Mouse (Mus musculus): Measurements from ENCODE around the gene Apba2. TPM values are rescaled to one million over a fixed set of nuclear protein-coding genes. Genes with fewer than 3 reads are reported as not detected.

Apba2 gene
- total RNA-seq, 2 experiments from 2014 or later, result not detected

GRCm38 (mm10) chr7:64648947-64649607 lies 147.6 kb downstream of the Apba2 start:
- no peak for ATAC-seq (ENCODE audit: poor library complexity, severe bottlenecking)

- no peak for ATAC-seq (ENCODE audit: poor library complexity, severe bottlenecking)
Observed at GRCm38 (mm10) chr7:64651963-64652362, 150.5 kb downstream of the Apba2 start.

GRCm38 (mm10) chr7:64656787-64657186 lies 155.3 kb downstream of the Apba2 start:
- no peak for ATAC-seq (ENCODE audit: poor library complexity, severe bottlenecking)

GRCm38 (mm10) chr7:64658914-64659313 lies 157.4 kb downstream of the Apba2 start:
- no peak for ATAC-seq (ENCODE audit: poor library complexity, severe bottlenecking)

- no peak for ATAC-seq (ENCODE audit: poor library complexity, severe bottlenecking)
Observed at GRCm38 (mm10) chr7:64659328-64659727, 157.8 kb downstream of the Apba2 start.

- ATAC-seq (ENCODE audit: poor library complexity, severe bottlenecking), result no peak
Observed at GRCm38 (mm10) chr7:64662506-64662905, 161.0 kb downstream of the Apba2 start.

- ATAC-seq (ENCODE audit: poor library complexity, severe bottlenecking), result no peak
Observed at GRCm38 (mm10) chr7:64663600-64663999, 162.1 kb downstream of the Apba2 start.

- no peak for ATAC-seq (ENCODE audit: poor library complexity, severe bottlenecking)
Observed at GRCm38 (mm10) chr7:64665120-64665519, 163.6 kb downstream of the Apba2 start.

- no peak for ATAC-seq (ENCODE audit: poor library complexity, severe bottlenecking)
Observed at GRCm38 (mm10) chr7:64665716-64666298, 164.3 kb downstream of the Apba2 start.

- no peak for ATAC-seq (ENCODE audit: poor library complexity, severe bottlenecking)
Observed at GRCm38 (mm10) chr7:64667959-64668358, 166.5 kb downstream of the Apba2 start.

- ATAC-seq (ENCODE audit: poor library complexity, severe bottlenecking), result no peak
Observed at GRCm38 (mm10) chr7:64679771-64680479, 178.4 kb downstream of the Apba2 start.

GRCm38 (mm10) chr7:64684893-64685292 lies 183.4 kb downstream of the Apba2 start:
- no peak for ATAC-seq (ENCODE audit: poor library complexity, severe bottlenecking)

- no peak for ATAC-seq (ENCODE audit: poor library complexity, severe bottlenecking)
Observed at GRCm38 (mm10) chr7:64688115-64688817, 186.8 kb downstream of the Apba2 start.

GRCm38 (mm10) chr7:64691831-64692230 lies 190.3 kb downstream of the Apba2 start:
- no peak for ATAC-seq (ENCODE audit: poor library complexity, severe bottlenecking)

- ATAC-seq (ENCODE audit: poor library complexity, severe bottlenecking), result no peak
Observed at GRCm38 (mm10) chr7:64694937-64695336, 193.4 kb downstream of the Apba2 start.

- ATAC-seq (ENCODE audit: poor library complexity, severe bottlenecking), result no peak
Observed at GRCm38 (mm10) chr7:64696521-64697281, 195.2 kb downstream of the Apba2 start.

GRCm38 (mm10) chr7:64697791-64698337 lies 196.4 kb downstream of the Apba2 start:
- no peak for ATAC-seq (ENCODE audit: poor library complexity, severe bottlenecking)

- no peak for ATAC-seq (ENCODE audit: poor library complexity, severe bottlenecking)
Observed at GRCm38 (mm10) chr7:64704060-64704595, 202.6 kb downstream of the Apba2 start.

- no peak for ATAC-seq (ENCODE audit: poor library complexity, severe bottlenecking)
Observed at GRCm38 (mm10) chr7:64708176-64708575, 206.7 kb downstream of the Apba2 start.
